Mouse (Mus musculus) midbrain, embryonic 11.5 days (tissue): ENCODE results near the gene Fer1l4. TPM values are rescaled to one million over a fixed set of nuclear protein-coding genes. Genes with fewer than 3 reads are reported as not detected.
A peak's percentile ranks its signal among the peaks of the same experiment; 100 is the strongest.

Experiments
- ATAC-seq: fragments of 200-750 bp; cut with Nextera tagmentation; 2 replicates; pipeline ENCODE4 v1.8.0; 2017; ENCODE audit warnings: moderate TSS enrichment, moderate library complexity; ENCODE audit not compliant: low FRiP score
- DNase-seq: peaks from one replicate; pipeline ENCODE4 v3.0.0; 2015; ENCODE audit warnings: low spot score; ENCODE audit errors: missing footprints
- H3K27ac ChIP-seq: fragments of 300-500 bp; sonication (generic); 2 replicates; pipeline ENCODE4 v1.5.1; 2014; ENCODE audit warnings: low read depth, low read length
- H3K27me3 ChIP-seq: fragments of 300-500 bp; sonication (generic); 2 replicates; pipeline ENCODE4 v1.6.1; 2014; ENCODE audit warnings: mild to moderate bottlenecking, low read length, moderate library complexity, mixed read lengths; ENCODE audit not compliant: control insufficient read depth, insufficient read depth
- H3K36me3 ChIP-seq: fragments of 300-500 bp; sonication (generic); 2 replicates; pipeline ENCODE4 v1.6.1; 2014; ENCODE audit warnings: mild to moderate bottlenecking, low read length, moderate library complexity, mixed read lengths; ENCODE audit not compliant: control insufficient read depth, insufficient read depth
- H3K4me1 ChIP-seq: fragments of 300-500 bp; sonication (generic); 2 replicates; pipeline ENCODE4 v1.6.1; 2014; ENCODE audit warnings: low read length; ENCODE audit not compliant: control insufficient read depth, insufficient read depth
- H3K4me2 ChIP-seq: fragments of 300-500 bp; sonication (generic); 2 replicates; pipeline ENCODE4 v1.6.1; 2014; ENCODE audit warnings: mild to moderate bottlenecking, moderate library complexity
- H3K4me3 ChIP-seq: fragments of 300-500 bp; sonication (generic); 2 replicates; pipeline ENCODE4 v1.5.1; 2014; ENCODE audit warnings: low read depth, low read length
- H3K9ac ChIP-seq: fragments of 300-500 bp; sonication (generic); 2 replicates; pipeline ENCODE4 v1.6.1; 2014; ENCODE audit warnings: low read length
- H3K9me3 ChIP-seq: fragments of 300-500 bp; sonication (generic); 2 replicates; pipeline ENCODE4 v1.6.1; 2016; ENCODE audit warnings: low read length; ENCODE audit not compliant: control insufficient read depth
- WGBS: fragments of 180-500 bp; shearing (Covaris S2); extraction: QIAGEN DNeasy Blood & Tissue Kit; methylation state at CpG from one replicate; pipeline ENCODE4 v1.1.7; 2014; 5-methylcytosine and 5-hydroxymethylcytosine counted together
- polyA plus RNA-seq: library from polyadenylated mRNA; unstranded; fragments of >200 nt; fragmentation: Nextera tagmentation; extraction: Ambion mirVana; gene quantifications from 2 replicates; pipeline ENCODE4 v1.2.1, GENCODE M21; 2014

The Fer1l4 gene
- polyA plus RNA-seq, 1 experiment from 2014 or later = not detected

DNA sequence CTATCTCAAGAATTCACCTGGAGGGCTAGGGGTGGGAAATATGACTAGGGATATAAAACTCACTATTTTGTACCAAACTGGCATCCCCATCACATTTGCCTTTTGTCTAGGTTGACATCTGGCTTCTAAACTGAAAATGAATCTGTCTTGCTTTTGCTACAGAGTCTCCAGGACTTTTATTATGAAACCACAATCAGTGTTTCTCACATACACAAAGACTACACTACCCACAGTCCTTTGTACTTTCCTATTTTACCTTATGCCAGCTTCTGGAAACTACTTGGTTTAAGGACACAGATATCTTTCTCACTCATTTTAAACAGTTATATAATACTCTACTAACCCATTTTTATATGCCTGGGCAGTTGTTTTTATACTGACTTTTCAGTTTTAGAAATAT is 27.3 kb downstream of the Fer1l4 start:
- no peak overlapping the region for H3K9ac ChIP-seq

DNA sequence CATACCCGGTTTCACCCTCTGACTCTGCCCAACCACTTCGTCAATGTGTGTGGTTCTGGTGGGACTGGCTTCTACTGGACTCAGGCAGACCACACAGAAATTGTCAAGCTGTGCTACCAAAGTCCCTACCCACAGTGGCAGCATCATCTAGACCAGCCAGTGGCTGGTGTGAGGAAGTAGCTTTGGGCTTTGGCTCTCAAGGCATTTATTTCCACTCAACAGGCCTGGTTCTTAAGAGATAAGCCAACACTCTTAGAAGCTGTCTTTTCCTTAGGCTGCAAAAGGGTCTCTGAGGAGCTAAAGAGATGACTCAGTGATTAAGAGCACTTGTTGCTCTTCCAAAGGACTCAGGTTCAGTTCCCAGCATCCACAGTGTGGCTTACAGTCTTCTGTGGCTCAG is 31.0 kb downstream of the Fer1l4 start:
- Histone ChIP-seq H3K4me2 (no peak overlapping the region), H3K9me3 (no peaks in the 10 kb centered on the region), H3K4me1 (no peaks in the 10 kb centered on the region), H3K4me3 (no peak overlapping the region), H3K27ac (no peak overlapping the region), H3K36me3 (peaks cover 5% of the 10 kb centered on the region; the same call in 1 of the 2 replicates), H3K9ac (no peak overlapping the region), H3K27me3 (no peaks in the 10 kb centered on the region)
- 84% methylated on average over 2 of the region's 2 CpGs for WGBS
- DNase-seq (no peak), ATAC-seq (no peak)

More for the DNA sequence above, 27.3 kb downstream of the Fer1l4 start:
- no peak for ATAC-seq
- H3K4me2 ChIP-seq = no peak overlapping the region
- no peaks in the 10 kb centered on the region for H3K36me3 ChIP-seq
- H3K27me3 ChIP-seq = no peaks in the 10 kb centered on the region
- H3K27ac ChIP-seq = no peak overlapping the region
- H3K9me3 ChIP-seq = no peaks in the 10 kb centered on the region
- no peaks in the 10 kb centered on the region for H3K4me1 ChIP-seq
- H3K4me3 ChIP-seq = no peak overlapping the region
- no peak for DNase-seq

DNA sequence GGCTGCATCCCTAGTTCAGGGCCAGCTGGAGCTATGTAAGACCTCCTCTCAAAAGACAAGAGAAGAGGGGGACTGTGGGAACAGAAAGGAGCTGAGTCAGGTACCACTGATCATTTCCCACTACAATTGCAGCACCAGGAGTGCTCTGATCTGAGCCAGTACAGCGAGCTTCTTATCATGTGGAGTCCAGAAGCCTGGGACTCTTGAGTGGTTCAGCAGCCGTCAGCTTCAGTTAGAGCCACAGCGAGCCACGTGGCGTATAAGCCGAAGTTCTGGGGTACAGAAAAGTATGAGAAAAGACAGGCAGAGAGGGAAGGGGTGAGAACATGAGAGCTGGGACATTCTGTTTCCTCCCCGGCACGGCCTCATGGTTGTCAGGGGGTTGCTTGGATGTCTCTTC is 31.5 kb downstream of the Fer1l4 start:
- Histone ChIP-seq H3K4me2 (no peak overlapping the region), H3K4me3 (no peak overlapping the region), H3K27me3 (no peaks in the 10 kb centered on the region), H3K36me3 (peaks cover 6% of the 10 kb centered on the region), H3K9me3 (no peaks in the 10 kb centered on the region), H3K4me1 (no peaks in the 10 kb centered on the region), H3K27ac (no peak overlapping the region), H3K9ac (no peak overlapping the region)
- ATAC-seq (no peak), DNase-seq (no peak)
- WGBS = 94% methylated on average over 8 of the region's 8 CpGs

DNA sequence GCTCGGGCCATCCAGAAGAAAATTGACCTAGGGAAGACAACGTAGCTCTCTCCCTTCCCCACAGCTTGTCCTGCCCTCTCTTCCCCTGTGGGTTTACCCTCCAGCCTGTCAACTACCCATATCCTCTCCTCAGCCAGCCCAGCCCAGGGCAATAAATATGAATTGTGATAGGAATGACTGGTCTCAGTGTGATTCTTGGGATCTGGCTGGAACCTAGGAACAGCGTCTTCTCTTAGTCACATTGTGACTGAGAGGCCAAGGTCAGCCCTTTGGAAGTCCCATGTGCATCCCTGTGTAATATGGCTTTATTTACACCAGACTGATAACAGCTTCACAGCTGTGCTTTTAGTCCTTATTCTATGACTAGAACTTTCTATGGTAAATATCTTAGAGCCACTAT is 34.6 kb downstream of the Fer1l4 start:
- no peaks in the 10 kb centered on the region for H3K4me1 ChIP-seq
- no peak overlapping the region for H3K4me3 ChIP-seq
- no peak overlapping the region for H3K27ac ChIP-seq
- ATAC-seq (no peak), DNase-seq (no peak)
- no peaks in the 10 kb centered on the region for H3K9me3 ChIP-seq
- no peak overlapping the region for H3K4me2 ChIP-seq
- no peaks in the 10 kb centered on the region for H3K27me3 ChIP-seq
- no peak overlapping the region for H3K9ac ChIP-seq
- 91% methylated on average over 3 of the region's 3 CpGs for WGBS
- peaks cover 27% of the 10 kb centered on the region for H3K36me3 ChIP-seq

- under 1% methylated on average over 45 of the region's 45 CpGs for WGBS
- Histone ChIP-seq H3K27ac (peak within 1 kb of the TSS; percentile 35; the same call in 1 of the 2 replicates), H3K4me2 (peak within 1 kb of the TSS; percentile 79), H3K27me3 (no peaks in the 10 kb centered on the region), H3K4me1 (peaks cover 8% of the 10 kb centered on the region), H3K4me3 (peak within 1 kb of the TSS; percentile 86), H3K9ac (peak within 1 kb of the TSS; percentile 80), H3K9me3 (no peaks in the 10 kb centered on the region), H3K36me3 (peaks cover 12% of the 10 kb centered on the region)
- peak; percentile 99 for DNase-seq
- peak; percentile 99 for ATAC-seq
Measured at GRCm38 (mm10) chr2:156007888-156008532, 44.7 kb downstream of the Fer1l4 start, which contains the start of the genes 6430550D23Rik and Ergic3. 6430550D23Rik (minus strand) TSS chr2:156007977. Ergic3 (plus strand) TSS chr2:156008045.

DNA sequence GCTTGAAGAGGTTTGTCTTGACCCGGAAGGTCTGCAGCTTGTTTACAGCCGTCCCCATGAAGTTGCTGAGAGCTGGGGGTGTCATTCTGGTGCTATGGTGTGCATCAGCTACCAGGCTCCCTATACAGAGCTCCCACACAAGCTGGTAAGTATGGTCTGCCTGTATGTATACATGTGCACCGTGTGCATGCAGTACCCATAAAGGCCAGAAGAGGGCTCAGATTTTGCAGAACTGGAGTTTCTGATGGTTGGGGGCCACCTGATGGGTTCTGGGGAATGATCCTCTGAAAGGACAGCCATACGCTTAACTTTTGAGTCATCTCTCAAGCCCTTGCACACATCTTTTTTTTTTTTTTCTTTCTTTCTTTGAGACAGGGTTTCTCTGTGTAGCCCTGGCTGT is 47.4 kb downstream of the Fer1l4 start:
- Histone ChIP-seq H3K4me3 (no peak overlapping the region), H3K4me2 (no peak overlapping the region), H3K4me1 (peaks cover 8% of the 10 kb centered on the region), H3K27me3 (no peaks in the 10 kb centered on the region), H3K9me3 (no peaks in the 10 kb centered on the region), H3K36me3 (peaks cover 1% of the 10 kb centered on the region; the same call in 1 of the 2 replicates), H3K9ac (no peak overlapping the region), H3K27ac (no peak overlapping the region)
- WGBS = 88% methylated on average over 4 of the region's 4 CpGs
- ATAC-seq (no peak), DNase-seq (peak; percentile 85)

GRCm38 (mm10) chr2:155991863-155992321 is 60.9 kb downstream of the Fer1l4 start:
- Histone ChIP-seq H3K27me3 (no peaks in the 10 kb centered on the region), H3K27ac (no peak overlapping the region), H3K4me3 (no peak overlapping the region), H3K4me2 (no peak overlapping the region), H3K4me1 (no peaks in the 10 kb centered on the region), H3K9ac (no peak overlapping the region), H3K9me3 (no peaks in the 10 kb centered on the region), H3K36me3 (peaks cover 37% of the 10 kb centered on the region)
- DNase-seq (no peak), ATAC-seq (no peak)
- 85% methylated on average over 14 of the region's 14 CpGs for WGBS

DNA sequence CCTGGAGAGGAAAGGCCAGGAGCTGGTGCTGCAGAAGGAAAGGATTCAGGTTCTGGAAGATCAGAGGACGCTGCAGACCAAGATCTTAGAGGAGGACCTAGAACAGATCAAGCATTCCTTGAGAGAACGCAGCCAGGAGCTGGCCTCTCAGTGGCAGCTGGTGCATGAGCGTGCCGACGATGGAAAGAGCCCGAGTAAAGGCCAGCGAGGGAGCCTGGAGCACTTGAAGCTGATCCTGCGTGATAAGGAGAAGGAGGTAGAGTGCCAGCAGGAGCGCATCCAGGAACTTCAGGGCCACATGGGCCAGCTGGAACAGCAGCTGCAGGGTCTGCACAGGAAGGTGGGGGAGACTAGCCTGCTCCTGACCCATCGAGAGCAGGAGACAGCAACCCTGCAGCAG is 61.6 kb downstream of the Fer1l4 start:
- H3K9ac ChIP-seq = no peak overlapping the region
- no peaks in the 10 kb centered on the region for H3K4me1 ChIP-seq
- no peak overlapping the region for H3K27ac ChIP-seq
- ATAC-seq (no peak), DNase-seq (no peak)
- no peak overlapping the region for H3K4me2 ChIP-seq
- H3K36me3 ChIP-seq = peaks cover 35% of the 10 kb centered on the region
- no peak overlapping the region for H3K4me3 ChIP-seq
- H3K27me3 ChIP-seq = no peaks in the 10 kb centered on the region
- H3K9me3 ChIP-seq = no peaks in the 10 kb centered on the region
- 95% methylated on average over 10 of the region's 10 CpGs for WGBS

- Histone ChIP-seq H3K27me3 (no peaks in the 10 kb centered on the region), H3K27ac (no peak overlapping the region), H3K36me3 (peaks cover 40% of the 10 kb centered on the region)
Measured at GRCm38 (mm10) chr2:155989085-155989484, 63.7 kb downstream of the Fer1l4 start.

More at GRCm38 (mm10) chr2:155989085-155989484, 63.7 kb downstream of the Fer1l4 start:
- H3K4me3 ChIP-seq = no peak overlapping the region
- H3K9ac ChIP-seq = no peak overlapping the region; the same call in 1 of the 2 replicates
- H3K4me1 ChIP-seq = no peaks in the 10 kb centered on the region
- DNase-seq (no peak), ATAC-seq (no peak)
- no peak overlapping the region for H3K4me2 ChIP-seq
- 72% methylated on average over 4 of the region's 4 CpGs for WGBS
- H3K9me3 ChIP-seq = no peaks in the 10 kb centered on the region
